Mouse (Mus musculus): Measurements from ENCODE around the gene Mamld1.
"Not testable (repeated sequence)": the region's sequence is repeated elsewhere in the genome, so short reads cannot be mapped to it uniquely, and the experiment has no call there.

Gene Mamld1

GRCm38 (mm10) chrX:71049864-71050576, at the start of gene Mamld1:
Mamld1 (plus strand) TSS chrX:71050256.
- peak; percentile 43 for DNase-seq (ENCODE audit: low read depth, low spot score)

DNA sequence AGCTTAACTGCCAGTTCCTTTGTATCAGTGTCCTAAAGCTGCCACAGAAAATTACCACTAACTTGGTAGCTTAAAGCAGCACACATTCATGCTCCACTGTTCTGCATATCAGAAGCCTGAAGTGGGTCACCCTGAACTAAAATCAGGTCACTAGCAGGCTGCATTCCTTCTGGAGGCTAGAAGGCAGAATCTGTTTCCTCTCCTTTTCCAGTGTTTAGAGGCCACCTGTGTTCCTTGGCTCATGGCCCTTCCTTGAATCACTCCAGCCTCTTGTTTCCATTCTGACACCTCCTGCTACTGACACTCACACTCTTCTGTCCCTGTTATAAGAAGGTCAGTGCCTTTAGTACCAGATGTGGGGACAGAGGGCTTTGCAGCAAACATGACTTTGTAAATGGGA, 25.3 kb upstream of the Mamld1 start:
- no peak for DNase-seq (ENCODE audit: low read depth, low spot score)

DNA sequence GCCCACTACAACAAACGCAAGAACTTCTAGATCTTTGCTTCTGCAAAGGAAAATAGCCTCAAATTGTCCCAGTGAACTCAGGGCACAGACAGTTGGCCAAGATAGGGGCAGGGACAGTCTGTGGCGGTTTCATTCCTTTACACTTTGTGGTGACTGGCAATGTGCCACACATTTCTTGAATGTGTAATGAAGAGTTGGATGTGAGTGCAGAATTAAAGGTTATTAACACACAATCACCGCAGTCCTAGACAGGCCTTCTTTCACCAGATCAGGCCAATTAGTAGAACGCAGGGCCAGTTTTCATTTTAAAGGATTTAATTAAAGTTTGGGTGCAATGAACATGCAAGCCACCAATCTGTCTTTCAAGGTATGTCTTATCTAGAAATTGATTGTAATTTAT, 22.0 kb upstream of the Mamld1 start:
- no peak for DNase-seq (ENCODE audit: low read depth, low spot score)

- DNase-seq (ENCODE audit: low read depth, low spot score): not testable (repeated sequence)
These were observed 21.1 kb upstream of the Mamld1 start for GRCm38 (mm10) chrX:71028976-71029375.

- peak; percentile 3 for DNase-seq (ENCODE audit: low read depth, low spot score)
These were observed 738 bp downstream of the Mamld1 start for GRCm38 (mm10) chrX:71050677-71051311.

- no peak for DNase-seq (ENCODE audit: low read depth, low spot score)
These were observed 1.5 kb downstream of the Mamld1 start for GRCm38 (mm10) chrX:71051361-71052114.

DNA sequence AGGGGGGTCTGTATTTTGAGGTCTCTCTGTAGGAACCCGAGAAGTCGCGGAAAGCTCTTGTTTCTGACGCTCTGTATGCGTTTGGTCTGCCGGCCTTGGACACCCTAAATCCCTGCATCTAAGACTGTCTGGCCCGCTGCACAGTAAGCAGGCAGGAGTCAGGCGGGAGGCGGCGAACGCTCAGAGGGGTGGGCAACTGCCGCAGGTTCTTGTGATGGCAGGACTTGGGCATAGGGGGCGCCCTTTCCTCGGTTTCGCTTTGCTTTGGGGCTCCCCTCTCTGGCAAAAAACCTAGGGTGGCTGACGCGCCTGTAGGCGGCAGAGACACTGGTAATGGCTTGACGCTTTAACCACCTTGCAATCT, 2.0 kb downstream of the Mamld1 start:
- DNase-seq (ENCODE audit: low read depth, low spot score): peak; percentile 37

DNA sequence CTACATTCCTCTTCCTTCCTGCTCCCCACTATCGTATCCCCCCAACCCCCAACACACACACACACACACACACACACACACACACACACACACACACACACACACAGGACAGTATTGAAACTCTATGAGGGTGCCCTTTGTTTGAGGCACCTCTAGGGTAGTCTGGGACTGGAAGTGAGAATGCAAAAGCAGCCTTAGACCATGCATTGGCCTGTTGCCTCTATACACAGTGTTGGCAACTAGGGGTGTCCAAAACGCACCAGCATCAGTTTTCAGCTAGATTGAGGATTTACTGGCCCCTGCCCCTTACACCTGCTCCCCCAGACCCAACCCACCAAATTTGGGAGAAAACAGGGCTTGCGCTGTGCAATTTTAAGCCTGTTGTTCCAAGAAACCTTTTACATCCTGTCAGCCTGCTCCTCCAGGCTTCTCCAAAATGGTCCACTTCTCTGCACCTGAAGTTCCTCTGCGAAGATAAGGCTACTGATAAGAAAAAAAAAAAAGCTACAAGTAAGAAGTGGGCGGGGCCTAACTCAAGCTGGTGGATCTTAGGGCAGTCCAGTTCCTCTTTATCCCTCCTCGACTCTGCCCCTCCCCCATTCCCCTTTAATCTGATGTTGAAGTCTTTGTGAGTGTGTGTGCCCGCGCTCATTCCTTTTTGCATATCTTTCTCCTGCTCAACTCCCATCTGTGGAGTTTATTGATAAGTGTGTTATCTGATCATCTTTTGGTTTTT, 2.6 kb downstream of the Mamld1 start:
- DNase-seq (ENCODE audit: low read depth, low spot score): peak; percentile 19

DNA sequence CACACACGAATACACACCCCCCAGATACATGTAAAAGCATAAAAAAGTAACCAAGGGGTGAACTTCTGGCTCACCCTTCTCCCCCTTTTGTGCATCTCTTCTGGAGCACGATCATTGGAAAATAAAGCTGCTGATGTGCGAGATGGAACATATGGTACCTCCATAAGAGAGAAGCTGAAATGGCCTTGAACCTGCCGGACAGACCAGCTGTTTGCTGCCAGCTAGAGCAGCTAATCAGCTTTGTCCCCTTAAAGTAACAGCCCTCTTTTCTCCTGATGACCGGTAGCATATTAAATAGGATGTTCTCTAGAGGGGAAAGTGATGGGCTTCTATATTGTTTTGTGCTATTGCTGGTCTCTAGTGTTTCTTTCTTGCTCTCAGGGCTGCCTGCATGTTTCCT, 3.2 kb downstream of the Mamld1 start:
- no peak for DNase-seq (ENCODE audit: low read depth, low spot score)

DNA sequence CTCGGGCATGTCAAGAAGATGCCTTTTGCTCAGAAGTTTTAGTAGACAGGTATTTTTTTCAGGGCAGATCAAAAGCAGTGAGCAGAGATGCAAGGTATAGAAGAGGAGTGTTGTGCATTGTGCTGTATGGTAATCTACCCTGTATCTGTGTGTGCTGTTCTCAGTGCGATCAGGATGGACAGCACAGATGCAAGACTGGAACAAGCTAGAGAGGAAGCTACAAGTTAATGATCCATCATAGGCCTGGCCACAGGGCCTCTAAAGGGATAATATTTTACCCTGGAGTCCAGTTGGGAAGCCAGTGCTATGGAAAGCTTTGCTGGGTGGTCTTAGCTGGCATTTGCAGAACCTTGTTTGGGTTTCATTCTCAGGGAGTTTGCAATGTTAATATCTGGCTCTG, 6.9 kb downstream of the Mamld1 start:
- no peak for DNase-seq (ENCODE audit: low read depth, low spot score)

- no peak for DNase-seq (ENCODE audit: low read depth, low spot score)
These were observed 35.2 kb downstream of the Mamld1 start for GRCm38 (mm10) chrX:71085092-71085807.

DNA sequence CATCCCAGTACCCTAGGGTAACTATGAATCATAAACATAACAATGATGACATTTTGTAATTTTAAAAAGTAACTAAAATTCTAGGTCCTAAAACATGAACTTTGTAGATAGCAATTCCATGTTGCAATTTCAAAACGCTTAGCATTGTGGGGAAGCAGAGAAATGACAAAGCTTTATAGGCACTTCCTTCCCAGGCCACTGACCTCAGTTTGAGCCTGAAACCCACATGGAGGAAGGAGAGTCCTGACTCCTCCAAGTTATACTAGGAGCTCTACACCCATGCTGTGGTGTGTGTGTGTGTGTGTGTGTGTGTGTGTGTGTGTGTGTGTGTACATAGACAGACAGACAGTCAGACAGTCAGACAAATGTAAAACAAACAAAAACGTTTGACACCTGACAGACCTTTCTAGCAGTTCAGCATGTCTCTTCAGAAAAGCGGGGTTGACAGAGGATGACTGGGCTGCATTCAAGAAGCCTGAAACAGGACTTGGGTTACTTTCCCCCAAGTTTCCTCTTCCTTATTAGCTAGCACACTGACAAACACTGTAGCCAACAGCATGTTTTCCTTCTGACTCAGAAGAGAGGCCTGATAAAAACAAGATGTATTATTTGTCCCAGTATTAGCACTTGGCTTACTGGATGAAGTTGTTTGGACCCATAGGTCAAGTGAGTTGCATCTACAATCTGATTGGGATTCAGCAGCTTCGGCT, 37.5 kb downstream of the Mamld1 start:
- DNase-seq (ENCODE audit: low read depth, low spot score): no peak

DNA sequence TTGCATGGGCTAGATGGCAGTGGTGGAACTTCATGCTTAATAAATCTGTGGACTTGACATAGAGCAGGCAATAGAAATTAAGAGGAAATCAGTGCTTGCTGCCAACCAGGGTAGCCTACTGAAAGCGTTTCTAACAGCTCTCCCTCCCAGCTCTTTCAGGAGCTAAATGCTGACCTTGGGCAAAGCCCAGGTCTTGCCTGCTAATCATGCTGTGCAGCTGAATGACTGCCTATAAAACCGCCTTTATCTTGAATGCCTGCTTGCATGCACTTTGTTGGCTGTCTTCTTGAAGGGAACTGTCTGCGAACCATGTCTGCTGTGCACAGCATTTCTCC, 38.0 kb downstream of the Mamld1 start:
- peak; percentile 3 for DNase-seq (ENCODE audit: low read depth, low spot score)

DNA sequence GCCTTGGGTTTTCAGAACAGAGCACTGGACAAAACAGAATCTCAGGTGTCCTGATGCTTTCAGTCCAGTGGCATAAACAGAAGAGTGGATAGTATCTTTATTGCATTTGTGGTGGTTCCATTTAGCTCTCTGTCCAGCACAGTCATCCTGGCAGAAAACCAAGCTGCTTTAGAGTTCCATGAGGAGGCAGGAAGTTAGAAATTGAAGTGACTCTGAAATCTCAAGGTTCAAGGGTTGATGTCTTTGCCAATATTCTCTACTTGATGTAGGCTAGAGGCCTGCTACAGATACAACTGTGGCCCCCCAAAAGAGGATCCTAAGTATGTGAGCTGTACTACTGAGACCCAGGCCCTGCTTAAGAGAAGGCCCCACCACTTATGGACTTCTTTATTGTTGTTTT, 55.8 kb downstream of the Mamld1 start:
- no peak for DNase-seq (ENCODE audit: low read depth, low spot score)

GRCm38 (mm10) chrX:71106392-71106791, 56.3 kb downstream of the Mamld1 start:
- DNase-seq (ENCODE audit: low read depth, low spot score): no peak

GRCm38 (mm10) chrX:71108056-71108735, 58.1 kb downstream of the Mamld1 start:
- no peak for DNase-seq (ENCODE audit: low read depth, low spot score)

DNA sequence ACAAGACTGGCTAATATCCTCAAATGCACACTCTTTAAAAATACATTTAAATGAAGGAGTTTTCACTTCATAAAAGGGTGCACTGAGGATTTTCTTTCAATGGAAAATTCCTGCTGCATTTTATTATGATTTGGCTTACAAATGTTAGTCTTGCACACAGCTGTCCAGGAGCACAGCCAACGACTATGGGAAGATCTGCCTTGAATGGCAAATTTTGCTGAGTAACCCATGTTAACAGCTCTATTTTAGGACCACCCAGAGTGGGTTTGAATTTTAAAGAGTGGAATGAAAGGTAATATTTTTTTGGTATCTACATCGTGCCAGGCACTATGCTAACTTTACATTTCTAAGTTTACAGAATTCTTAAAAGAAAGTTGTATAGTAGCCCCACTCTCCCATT, 60.3 kb downstream of the Mamld1 start:
- no peak for DNase-seq (ENCODE audit: low read depth, low spot score)

GRCm38 (mm10) chrX:71122359-71123293, 72.6 kb downstream of the Mamld1 start:
- DNase-seq (ENCODE audit: low read depth, low spot score): no peak

GRCm38 (mm10) chrX:71125013-71125412, 75.0 kb downstream of the Mamld1 start:
- DNase-seq (ENCODE audit: low read depth, low spot score): no peak

Measured in R1 (cell line).